Mouse (Mus musculus) T-helper 17 cell (primary cell): Measurements from ENCODE around the gene Gas7.

Source experiments
- in situ Hi-C, 2 experiments: fragments of 300-600 bp; cut with MboI, MseI; formaldehyde crosslinking; loops; 1 replicate in 1 of 2; 2 replicates in 1 of 2; pipeline ENCODE4 v1.15.1; 2025; ENCODE audit warnings: high pct_unique_total_duplicates in 2 of 2

Gene Gas7

DNA sequence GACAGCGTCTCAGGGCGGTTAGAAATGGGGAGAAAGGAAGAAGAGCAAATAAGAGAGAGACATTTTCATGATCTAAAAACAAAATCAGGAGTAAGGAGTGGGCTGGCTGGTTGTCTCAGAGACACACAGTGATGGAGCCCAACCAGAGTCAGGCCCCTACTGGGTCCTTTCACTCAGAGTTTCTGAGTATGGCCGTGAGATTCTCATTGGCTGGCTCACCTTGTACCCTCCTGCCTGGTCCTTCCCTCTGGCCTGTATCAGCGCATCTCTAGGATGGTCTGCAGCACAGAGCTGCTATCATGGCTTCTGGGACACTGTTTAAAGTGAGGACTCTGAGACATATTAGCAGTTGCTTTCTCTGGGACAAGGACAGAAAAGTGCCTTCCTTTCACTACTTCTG, 199.3 kb downstream of the Gas7 start:
- in situ Hi-C loops: loop anchor here (10.0 kb wide), 2 partner anchors 550 to 980 kb away; no protein-coding TSS in a partner anchor

DNA sequence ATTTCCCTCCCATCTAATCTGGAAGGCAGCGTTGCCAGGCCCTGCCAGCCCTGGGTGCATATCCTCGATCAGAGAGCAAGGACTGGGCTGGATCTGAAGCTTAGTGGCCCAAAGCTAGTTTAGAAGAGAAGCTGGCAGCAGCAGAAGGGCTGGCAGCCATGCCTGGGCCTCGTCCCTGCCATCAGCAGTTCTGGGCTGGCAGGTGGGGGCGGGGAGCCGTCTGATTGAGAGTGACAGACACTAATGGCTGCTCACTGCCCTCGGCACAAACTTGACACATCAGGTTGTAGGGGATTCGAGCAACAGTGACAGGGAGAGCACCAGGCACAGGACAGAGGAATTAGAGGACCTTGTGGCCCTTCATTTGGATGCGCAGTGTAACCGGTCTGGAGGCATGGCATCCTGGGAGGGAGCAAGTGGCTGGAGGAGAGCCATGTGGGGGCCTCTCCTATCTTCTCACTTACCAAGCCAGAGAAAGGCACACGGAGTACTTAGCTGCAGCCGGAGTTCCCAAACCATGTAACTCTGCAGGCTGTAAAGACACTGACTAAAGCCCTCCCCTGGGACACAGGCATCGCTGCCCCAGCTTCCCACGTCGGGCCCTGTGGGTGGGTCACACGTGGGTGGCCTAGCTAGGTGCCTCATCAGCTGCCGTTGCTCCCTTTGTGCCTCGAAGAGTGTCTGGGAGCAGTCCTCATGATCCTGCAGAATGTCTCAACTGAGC, 200.2 kb downstream of the Gas7 start:
- in situ Hi-C loops: loop anchor here (10.0 kb wide), 2 partner anchors 551 to 981 kb away; no protein-coding TSS in a partner anchor

DNA sequence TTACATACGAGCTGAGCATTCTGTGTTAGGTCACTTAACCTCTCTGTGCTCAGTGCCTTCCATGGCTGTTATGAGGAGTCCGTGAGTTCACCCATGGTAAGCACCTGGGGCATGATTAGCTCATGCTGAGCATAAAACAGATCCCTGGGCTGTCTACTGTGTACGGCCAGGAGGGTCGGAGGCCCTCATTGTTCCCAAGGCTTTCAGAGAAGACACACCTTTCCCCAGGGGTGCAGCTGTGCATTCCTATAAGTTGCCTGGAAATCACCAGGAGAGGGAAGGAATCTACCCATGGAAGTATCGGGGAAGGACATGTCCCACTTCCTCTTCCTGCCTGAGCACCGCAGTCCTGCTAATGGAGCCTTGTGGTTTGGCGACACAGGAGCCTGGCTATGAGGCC, 201.1 kb downstream of the Gas7 start:
- in situ Hi-C loops: loop anchor here (10.0 kb wide), 2 partner anchors 552 to 982 kb away; no protein-coding TSS in a partner anchor

- in situ Hi-C loops: loop anchor here (10.0 kb wide), 2 partner anchors 552 to 982 kb away; no protein-coding TSS in a partner anchor
Observed at GRCm38 (mm10) chr11:67656811-67657210, 201.6 kb downstream of the Gas7 start.

DNA sequence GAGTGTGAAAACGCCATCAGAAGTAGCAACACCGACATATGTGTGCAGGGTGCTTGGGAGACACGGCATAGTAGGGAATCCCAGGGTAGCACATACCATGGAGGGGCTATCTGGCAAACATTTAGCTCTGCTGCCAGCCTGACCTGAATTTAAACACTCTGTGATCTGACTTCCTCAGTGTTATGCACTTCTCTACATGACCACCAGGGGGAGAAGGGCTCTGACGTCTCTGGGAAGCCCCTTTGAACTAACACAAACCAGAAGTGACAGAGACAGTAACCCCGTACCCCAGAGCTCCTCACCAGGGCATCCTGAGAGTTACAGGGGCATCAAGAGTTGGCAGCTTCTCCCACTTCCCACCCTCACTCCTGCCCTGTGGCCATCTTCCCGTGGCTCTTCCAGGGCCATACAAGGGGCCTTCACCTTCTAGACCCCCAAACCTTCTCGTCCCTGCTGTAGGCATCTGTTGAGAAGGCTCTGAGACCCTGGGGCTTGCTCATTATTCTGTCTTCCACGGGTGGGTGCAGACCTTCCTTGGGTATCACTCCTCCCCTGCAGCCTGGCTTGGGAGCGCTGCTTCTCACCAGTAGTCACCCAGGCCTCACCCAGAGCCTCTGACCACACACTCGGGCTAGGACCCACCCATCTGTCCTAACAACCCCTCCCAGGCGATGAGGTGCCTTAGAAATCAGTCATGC, 202.6 kb downstream of the Gas7 start:
- in situ Hi-C loops: loop anchor here (10.0 kb wide), 2 partner anchors 553 to 983 kb away; no protein-coding TSS in a partner anchor

- in situ Hi-C loops: loop anchor here in 1 of 2 experiments (10.0 kb wide), 1 partner anchor 1283 kb away; no protein-coding TSS in a partner anchor
Observed at GRCm38 (mm10) chr11:67661465-67661864, 206.2 kb downstream of the Gas7 start.

DNA sequence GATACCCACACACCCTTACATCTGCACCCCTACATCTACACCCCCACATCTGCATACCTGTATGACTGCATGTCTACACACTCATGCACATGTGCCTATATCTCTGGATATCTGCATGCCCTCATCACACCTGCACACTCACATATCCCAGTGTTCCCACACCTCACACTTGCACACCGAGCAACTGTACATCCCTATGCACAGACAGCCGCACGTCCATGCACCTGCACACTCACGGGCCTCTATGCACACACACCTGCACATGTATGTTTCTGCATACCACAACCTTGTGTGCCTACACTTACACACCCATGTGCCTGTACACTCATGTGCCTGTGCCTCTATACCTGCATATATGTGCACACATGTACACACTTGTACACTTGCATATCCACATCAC, 208.2 kb downstream of the Gas7 start:
- in situ Hi-C loops: loop anchor here in 1 of 2 experiments (10.0 kb wide), 1 partner anchor 1281 kb away; no protein-coding TSS in a partner anchor

DNA sequence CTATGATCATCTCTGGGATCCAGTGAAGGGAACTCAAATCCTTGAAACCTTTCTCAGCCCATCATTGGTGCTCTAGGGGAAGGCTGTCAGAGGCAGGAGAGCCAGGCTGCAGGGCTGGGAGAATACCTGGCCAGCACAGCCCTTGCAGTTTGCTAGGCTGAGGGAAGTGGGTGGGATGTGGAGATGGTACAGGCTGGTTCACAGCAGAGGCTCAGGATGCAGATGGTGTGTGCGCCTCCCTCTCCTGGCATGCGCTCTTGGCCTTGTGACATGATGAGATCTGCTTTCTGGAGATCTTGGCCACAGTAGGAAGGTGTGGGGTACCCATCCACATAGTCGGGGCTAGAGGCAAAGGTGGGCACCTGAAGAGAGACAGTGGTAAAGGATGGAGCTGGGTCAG, 209.0 kb downstream of the Gas7 start:
- in situ Hi-C loops: loop anchor here in 1 of 2 experiments (10.0 kb wide), 1 partner anchor 1281 kb away; no protein-coding TSS in a partner anchor

- in situ Hi-C loops: loop anchor here in 1 of 2 experiments (10.0 kb wide), 1 partner anchor 1280 kb away; no protein-coding TSS in a partner anchor
Observed at GRCm38 (mm10) chr11:67664918-67665317, 209.7 kb downstream of the Gas7 start.

DNA sequence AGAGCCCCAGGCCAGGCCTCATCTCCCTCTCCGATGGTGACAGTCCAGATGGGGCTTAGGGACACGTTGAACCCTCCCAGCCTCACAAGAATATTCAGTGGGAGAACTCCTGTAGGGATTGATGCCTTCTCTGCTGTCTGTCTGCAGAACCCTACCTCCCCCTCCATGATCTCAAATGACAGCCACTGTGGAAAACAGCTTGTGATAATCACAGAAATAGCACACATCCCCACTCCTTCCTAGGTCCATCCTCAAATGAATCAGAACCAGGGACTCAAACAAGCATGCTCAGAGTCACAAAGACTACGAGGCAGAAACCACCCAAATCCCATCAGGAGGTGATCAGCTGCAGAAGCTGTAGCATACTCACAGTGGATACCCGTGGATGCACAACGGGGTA, 210.9 kb downstream of the Gas7 start:
- in situ Hi-C loops: loop anchor here in 1 of 2 experiments (10.0 kb wide), 1 partner anchor 1279 kb away; no protein-coding TSS in a partner anchor

DNA sequence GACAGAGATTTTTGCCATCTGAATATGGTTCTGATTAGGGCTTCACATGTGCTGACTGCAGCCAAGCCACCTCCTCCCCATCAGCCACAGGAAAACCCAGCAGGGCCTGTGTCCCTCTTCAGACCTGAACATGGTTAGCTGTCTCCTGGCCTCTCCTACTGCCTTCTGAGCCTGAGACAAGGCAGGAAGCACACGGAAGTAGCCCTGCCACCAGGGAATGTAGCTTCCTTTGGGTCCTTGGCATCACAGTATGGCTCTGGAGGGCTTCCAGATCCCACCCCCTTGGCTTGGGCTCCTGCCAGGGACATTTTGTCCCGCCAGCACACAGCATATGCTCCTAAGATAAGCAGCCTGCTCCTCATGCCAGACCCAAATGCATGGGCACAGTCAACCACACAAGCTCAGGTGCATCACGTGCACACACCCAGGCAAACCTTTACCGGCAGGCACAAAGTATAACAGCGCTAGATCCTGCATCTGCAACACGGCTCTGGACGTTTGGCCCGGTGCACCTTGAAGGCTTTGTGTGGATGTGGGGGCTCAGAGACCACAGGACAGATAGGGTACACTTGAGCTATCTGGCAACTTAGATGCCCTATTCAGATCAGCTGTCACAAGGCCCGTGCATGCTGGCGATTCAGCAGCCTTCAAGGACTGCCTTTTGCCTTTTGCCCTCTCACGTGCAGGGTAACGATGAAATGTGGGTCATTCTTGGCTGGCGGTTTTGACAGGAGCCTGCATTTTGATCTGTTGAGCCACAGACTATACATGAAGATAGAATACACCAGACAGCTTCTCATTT, 212.5 kb downstream of the Gas7 start:
- in situ Hi-C loops: loop anchor here in 1 of 2 experiments (10.0 kb wide), 1 partner anchor 1277 kb away; no protein-coding TSS in a partner anchor

GRCm38 (mm10) chr11:67668460-67669007, 213.3 kb downstream of the Gas7 start:
- in situ Hi-C loops: loop anchor here in 1 of 2 experiments (10.0 kb wide), 1 partner anchor 1276 kb away; no protein-coding TSS in a partner anchor

DNA sequence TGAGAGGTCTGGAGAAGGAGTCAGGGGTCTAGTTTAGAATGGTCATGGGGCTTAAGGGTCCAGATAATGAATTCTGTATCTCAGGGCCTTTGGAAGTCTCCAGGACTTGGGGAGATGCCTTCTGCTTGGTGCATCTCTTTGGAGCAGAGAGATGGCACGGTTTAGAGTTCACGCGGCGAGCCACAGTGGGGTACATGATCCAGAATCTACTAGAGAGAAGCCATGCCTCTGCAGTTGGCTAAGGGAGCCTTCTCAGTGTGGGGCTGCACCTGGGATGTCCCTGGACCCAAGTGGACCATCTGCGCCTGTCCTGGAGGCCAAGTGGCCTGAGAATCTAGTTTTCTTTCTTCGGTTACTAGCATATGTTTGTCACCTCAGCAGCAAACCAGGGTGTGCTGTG, 214.8 kb downstream of the Gas7 start:
- in situ Hi-C loops: no loop called here

DNA sequence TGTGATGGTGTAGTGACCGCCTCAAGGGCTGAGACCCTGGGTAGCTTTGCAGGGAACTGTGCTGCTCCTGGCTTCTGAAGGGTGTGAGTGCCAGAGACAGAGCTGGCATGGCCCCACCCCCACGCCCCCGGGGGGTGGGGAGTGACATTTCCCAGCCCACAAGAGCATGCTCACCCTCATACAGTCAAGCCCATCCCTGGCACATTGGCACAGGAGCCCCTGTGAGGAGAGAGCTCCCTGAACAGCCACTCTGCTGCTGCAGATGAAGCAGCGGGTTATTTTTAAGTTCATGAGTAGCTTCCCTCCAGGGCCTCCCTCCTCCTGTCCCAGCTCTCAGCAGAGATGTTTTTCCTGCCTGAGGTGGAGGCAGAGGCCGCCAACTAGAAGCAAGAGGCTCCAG, 216.9 kb downstream of the Gas7 start:
- in situ Hi-C loops: no loop called here

- in situ Hi-C loops: loop anchor here in 1 of 2 experiments (25.0 kb wide), 1 partner anchor 564 kb away; no protein-coding TSS in a partner anchor
Observed at GRCm38 (mm10) chr11:67675562-67676540, 220.6 kb downstream of the Gas7 start.

GRCm38 (mm10) chr11:67679300-67679699, 224.1 kb downstream of the Gas7 start:
- in situ Hi-C loops: loop anchor here in 1 of 2 experiments (25.0 kb wide), 1 partner anchor 567 kb away; no protein-coding TSS in a partner anchor

- in situ Hi-C loops: loop anchor here (5.0 to 25.0 kb wide), 3 partner anchors 88 to 568 kb away; no protein-coding TSS in a partner anchor
Observed at GRCm38 (mm10) chr11:67679930-67680329, 224.7 kb downstream of the Gas7 start.

DNA sequence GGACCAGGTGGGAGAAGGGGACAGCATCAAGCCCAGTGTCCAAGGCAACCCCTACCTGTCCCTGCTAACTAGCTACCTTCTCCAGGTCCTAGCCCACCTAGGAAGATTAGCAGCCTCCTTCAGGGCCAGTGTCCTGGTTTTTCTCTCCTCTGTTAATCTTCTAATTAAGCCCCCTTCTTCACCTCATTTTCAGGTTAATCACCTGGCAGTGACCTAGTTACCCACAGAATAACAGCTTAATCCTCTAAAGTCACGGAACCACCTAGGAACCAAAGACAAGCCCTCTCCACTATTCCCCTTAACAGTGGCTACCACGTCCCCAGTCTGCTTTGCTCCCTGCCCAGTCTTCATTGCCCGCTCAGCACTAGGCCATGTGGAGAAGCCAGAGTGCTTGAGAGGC, 226.6 kb downstream of the Gas7 start:
- in situ Hi-C loops: loop anchor here (5.0 to 25.0 kb wide), 3 partner anchors 90 to 570 kb away; no protein-coding TSS in a partner anchor

- in situ Hi-C loops: loop anchor here (10.0 to 25.0 kb wide), 2 partner anchors 431 to 574 kb away; no protein-coding TSS in a partner anchor
Observed at GRCm38 (mm10) chr11:67686109-67686508, 230.9 kb downstream of the Gas7 start.
